Mouse (Mus musculus) midbrain, embryonic 16.5 days (tissue): ENCODE results near the gene Rhod. TPM values are rescaled to one million over a fixed set of nuclear protein-coding genes. Genes with fewer than 3 reads are reported as not detected.
A peak's percentile ranks its signal among the peaks of the same experiment; 100 is the strongest.
"Not testable (repeated sequence)": the region's sequence is repeated elsewhere in the genome, so short reads cannot be mapped to it uniquely, and the experiment has no call there.

Source experiments
- ATAC-seq: fragments of 200-750 bp; cut with Nextera tagmentation; 2 replicates; pipeline ENCODE4 v1.8.0; 2017; ENCODE audit warnings: moderate TSS enrichment
- H3K27ac ChIP-seq: fragments of 300-500 bp; sonication (generic); 2 replicates; pipeline ENCODE4 v1.5.1; 2014; ENCODE audit warnings: mild to moderate bottlenecking, low read length, mixed read lengths
- H3K27me3 ChIP-seq: fragments of 300-500 bp; sonication (generic); 2 replicates; pipeline ENCODE4 v1.6.1; 2014; ENCODE audit warnings: low read depth, low read length, mixed read lengths; ENCODE audit not compliant: control insufficient read depth, insufficient read depth
- H3K36me3 ChIP-seq: fragments of 300-500 bp; sonication (generic); 2 replicates; pipeline ENCODE4 v1.6.1; 2014; ENCODE audit warnings: mild to moderate bottlenecking, low read length, moderate library complexity, mixed read lengths; ENCODE audit not compliant: control insufficient read depth, insufficient read depth
- H3K4me1 ChIP-seq: fragments of 300-500 bp; sonication (generic); 2 replicates; pipeline ENCODE4 v1.6.1; 2014; ENCODE audit warnings: mild to moderate bottlenecking, low read length, mixed read lengths; ENCODE audit not compliant: control insufficient read depth, insufficient read depth
- H3K4me2 ChIP-seq: fragments of 300-500 bp; sonication (generic); 2 replicates; pipeline ENCODE4 v1.6.1; 2014; ENCODE audit warnings: mild to moderate bottlenecking, low read length, mixed read lengths
- H3K4me3 ChIP-seq: fragments of 300-500 bp; sonication (generic); 2 replicates; pipeline ENCODE4 v1.5.1; 2014; ENCODE audit warnings: low read depth, mild to moderate bottlenecking, low read length, moderate library complexity, mixed read lengths
- H3K9ac ChIP-seq: fragments of 300-500 bp; sonication (generic); 2 replicates; pipeline ENCODE4 v1.6.1; 2014; ENCODE audit warnings: low read depth, low read length, mixed read lengths
- H3K9me3 ChIP-seq: fragments of 300-500 bp; sonication (generic); replicated peaks from 2 replicates; pipeline ENCODE4 v1.6.1; 2014; ENCODE audit warnings: mild to moderate bottlenecking, low read length, mixed read lengths; ENCODE audit not compliant: control insufficient read depth, poor library complexity, severe bottlenecking
- WGBS: fragments of 180-500 bp; shearing (Covaris S2); extraction: QIAGEN DNeasy Blood & Tissue Kit; methylation state at CpG from one replicate; pipeline ENCODE4 v1.1.7; 2014; 5-methylcytosine and 5-hydroxymethylcytosine counted together
- polyA plus RNA-seq: library from polyadenylated mRNA; unstranded; fragments of >200 nt; fragmentation: Nextera tagmentation; extraction: Ambion mirVana; gene quantifications from 2 replicates; pipeline ENCODE4 v1.2.1, GENCODE M21; 2015

Gene Rhod
- polyA plus RNA-seq, 1 experiment from 2014 or later = 3.9 TPM

- H3K4me3 ChIP-seq, ATAC-seq, H3K9ac ChIP-seq, H3K27me3 ChIP-seq, H3K9me3 ChIP-seq, H3K4me1 ChIP-seq, H3K27ac ChIP-seq, H3K4me2 ChIP-seq, H3K36me3 ChIP-seq: not testable (repeated sequence)
- WGBS = 77% methylated on average over 1 of the region's 1 CpGs
Observed at GRCm38 (mm10) chr19:4454040-4454439, 14.8 kb upstream of the Rhod start.

GRCm38 (mm10) chr19:4452525-4452924, 13.3 kb upstream of the Rhod start:
- Histone ChIP-seq H3K4me3 (no peak overlapping the region), H3K9ac (no peak overlapping the region), H3K4me1 (no peaks in the 10 kb centered on the region), H3K27me3 (no peaks in the 10 kb centered on the region), H3K9me3 (no peaks in the 10 kb centered on the region), H3K27ac (no peak overlapping the region), H3K36me3 (no peaks in the 10 kb centered on the region), H3K4me2 (no peak overlapping the region)
- WGBS = 37% methylated on average over 4 of the region's 4 CpGs
- no peak for ATAC-seq

GRCm38 (mm10) chr19:4451965-4452364, 12.7 kb upstream of the Rhod start:
- H3K4me1 ChIP-seq = no peaks in the 10 kb centered on the region
- no peaks in the 10 kb centered on the region for H3K9me3 ChIP-seq
- no peaks in the 10 kb centered on the region for H3K27me3 ChIP-seq
- H3K36me3 ChIP-seq = no peaks in the 10 kb centered on the region
- 13% methylated on average over 5 of the region's 5 CpGs for WGBS
- no peak overlapping the region for H3K27ac ChIP-seq
- no peak for ATAC-seq
- no peak overlapping the region for H3K9ac ChIP-seq
- H3K4me2 ChIP-seq = no peak overlapping the region
- no peak overlapping the region for H3K4me3 ChIP-seq

- Histone ChIP-seq H3K27me3 (no peaks in the 10 kb centered on the region), H3K36me3 (no peaks in the 10 kb centered on the region), H3K4me3 (no peak overlapping the region), H3K9me3 (no peaks in the 10 kb centered on the region), H3K9ac (no peak overlapping the region), H3K4me2 (no peak overlapping the region), H3K27ac (no peak overlapping the region), H3K4me1 (no peaks in the 10 kb centered on the region)
- ATAC-seq = no peak
- 69% methylated on average over 8 of the region's 8 CpGs for WGBS
Observed at GRCm38 (mm10) chr19:4451098-4451497, 11.9 kb upstream of the Rhod start.

GRCm38 (mm10) chr19:4450666-4451065, 11.4 kb upstream of the Rhod start:
- Histone ChIP-seq H3K9me3 (no peaks in the 10 kb centered on the region), H3K4me2 (no peak overlapping the region), H3K36me3 (no peaks in the 10 kb centered on the region), H3K4me1 (no peaks in the 10 kb centered on the region), H3K9ac (no peak overlapping the region), H3K27me3 (no peaks in the 10 kb centered on the region), H3K27ac (no peak overlapping the region), H3K4me3 (no peak overlapping the region)
- ATAC-seq = no peak
- WGBS = 59% methylated on average over 5 of the region's 5 CpGs

GRCm38 (mm10) chr19:4449230-4449629, 10.0 kb upstream of the Rhod start:
- no peak overlapping the region for H3K4me3 ChIP-seq
- WGBS = 97% methylated on average over 9 of the region's 9 CpGs
- ATAC-seq = no peak
- H3K27me3 ChIP-seq = no peaks in the 10 kb centered on the region
- H3K9ac ChIP-seq = no peak overlapping the region
- H3K27ac ChIP-seq = no peak overlapping the region
- H3K9me3 ChIP-seq = no peaks in the 10 kb centered on the region
- H3K4me2 ChIP-seq = no peak overlapping the region
- H3K36me3 ChIP-seq = no peaks in the 10 kb centered on the region
- no peaks in the 10 kb centered on the region for H3K4me1 ChIP-seq

- ATAC-seq = no peak
- H3K4me3 ChIP-seq = no peak overlapping the region
- no peaks in the 10 kb centered on the region for H3K27me3 ChIP-seq
- H3K9ac ChIP-seq = no peak overlapping the region
- WGBS = 89% methylated on average over 9 of the region's 9 CpGs
- H3K27ac ChIP-seq = no peak overlapping the region
- no peaks in the 10 kb centered on the region for H3K9me3 ChIP-seq
- no peak overlapping the region for H3K4me2 ChIP-seq
- H3K4me1 ChIP-seq = no peaks in the 10 kb centered on the region
- no peaks in the 10 kb centered on the region for H3K36me3 ChIP-seq
Observed at GRCm38 (mm10) chr19:4447445-4447844, 8.2 kb upstream of the Rhod start.

- no peak for ATAC-seq
- 89% methylated on average over 8 of the region's 8 CpGs for WGBS
- no peaks in the 10 kb centered on the region for H3K27me3 ChIP-seq
- no peaks in the 10 kb centered on the region for H3K36me3 ChIP-seq
- no peaks in the 10 kb centered on the region for H3K4me1 ChIP-seq
- no peaks in the 10 kb centered on the region for H3K9me3 ChIP-seq
- no peak overlapping the region for H3K27ac ChIP-seq
- H3K4me2 ChIP-seq = no peak overlapping the region
- no peak overlapping the region for H3K4me3 ChIP-seq
- H3K9ac ChIP-seq = no peak overlapping the region
Observed at GRCm38 (mm10) chr19:4446661-4447420, 7.6 kb upstream of the Rhod start.

GRCm38 (mm10) chr19:4442408-4442807, 3.2 kb upstream of the Rhod start:
- Histone ChIP-seq H3K4me1 (peaks cover 7% of the 10 kb centered on the region), H3K4me2 (no peak overlapping the region), H3K36me3 (no peaks in the 10 kb centered on the region), H3K27me3 (peaks cover 16% of the 10 kb centered on the region), H3K27ac (no peak overlapping the region), H3K9me3 (no peaks in the 10 kb centered on the region), H3K9ac (no peak overlapping the region), H3K4me3 (no peak overlapping the region)
- ATAC-seq = peak; percentile 19; the same call in 1 of the 2 replicates
- 8% methylated on average over 3 of the region's 3 CpGs for whole genome bisulfite sequencing
